Mouse (Mus musculus) cerebellum, postnatal 25 days (tissue): ENCODE results near the gene Obsl1.

Experiments used
- DNase-seq, 2 experiments: peaks; one replicate each; pipeline ENCODE4 v3.0.0; 2021; ENCODE audit warnings: mixed read lengths in 2 of 2

The Obsl1 gene

GRCm38 (mm10) chr1:75505956-75506831 is at the start of gene Obsl1:
Gene Obsl1 (minus strand): TSS chr1:75506452.
- peak; percentile 73 to 76 for DNase-seq

DNA sequence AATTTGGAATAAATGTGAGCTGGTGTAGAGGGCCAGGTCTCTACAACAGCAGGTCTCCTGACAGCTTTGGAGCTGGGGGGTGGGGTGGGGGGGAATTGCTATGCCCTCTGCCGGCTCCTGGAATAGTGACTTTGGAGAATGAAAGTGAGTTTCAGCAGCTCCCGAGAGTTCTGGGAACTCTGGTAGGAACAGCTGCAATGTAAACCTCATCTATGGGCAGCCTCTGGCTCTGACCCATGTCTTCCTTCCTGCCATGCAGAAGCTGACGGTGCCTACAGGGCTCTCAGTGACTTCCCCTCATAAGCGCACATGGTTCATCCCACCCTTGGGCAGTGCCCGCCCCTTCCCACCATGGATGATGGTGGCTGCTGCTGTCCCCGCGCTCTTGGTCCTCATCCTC is 49.4 kb upstream of the Obsl1 start:
- DNase-seq, result no peak

- peak in 1 of 2 experiments; percentile 33 for DNase-seq
Measured at GRCm38 (mm10) chr1:75550586-75550985, 44.3 kb upstream of the Obsl1 start.

DNA sequence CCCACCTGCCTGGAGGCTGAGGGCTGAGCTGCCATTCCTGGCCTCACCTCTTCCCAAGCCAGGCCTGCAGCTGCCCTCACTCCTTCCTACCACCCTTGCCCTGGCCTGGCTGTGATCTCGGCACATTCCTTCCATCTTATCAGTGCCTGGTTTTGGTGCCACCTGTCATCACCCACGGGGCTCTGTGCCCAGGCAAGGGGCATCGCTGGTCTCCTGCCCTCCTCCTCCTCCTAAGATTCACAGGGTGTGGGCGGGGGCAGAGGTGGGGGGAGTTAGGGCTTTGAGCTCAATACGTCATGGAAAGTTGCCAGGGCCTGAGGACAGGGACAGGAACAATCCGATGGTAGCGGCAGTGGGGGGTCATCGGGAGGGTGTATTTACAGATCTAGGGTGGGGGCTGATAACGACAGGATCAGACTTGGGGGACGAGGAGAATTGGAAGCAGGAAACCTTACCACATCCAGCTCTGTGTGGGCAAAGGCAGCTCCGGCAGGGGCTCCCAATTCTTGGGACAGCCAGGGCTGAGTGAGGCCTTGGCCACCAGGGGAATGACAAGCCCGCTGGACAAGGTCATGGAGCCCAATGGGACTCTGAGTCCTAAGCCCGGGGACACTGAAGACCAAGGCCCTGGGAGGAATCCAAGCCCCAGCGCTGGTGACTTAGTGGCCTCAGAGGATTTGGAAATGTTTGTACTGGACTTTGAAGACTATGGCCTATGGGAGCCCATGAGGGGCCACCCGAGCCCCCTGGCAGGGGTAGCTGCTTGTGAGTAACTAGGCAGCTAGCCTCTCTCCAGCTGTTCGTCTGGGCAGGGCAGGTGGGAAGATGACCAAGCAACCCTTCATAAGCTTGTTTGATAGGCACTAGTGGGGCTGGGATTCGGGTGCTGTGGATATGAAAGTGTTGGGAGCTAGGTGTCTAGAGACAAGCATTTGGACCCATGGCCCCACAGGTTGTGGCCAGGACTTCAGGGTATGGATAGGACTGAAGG is 43.3 kb upstream of the Obsl1 start:
- no peak for DNase-seq

- DNase-seq, result no peak
Measured at GRCm38 (mm10) chr1:75548871-75549270, 42.6 kb upstream of the Obsl1 start.

- no peak for DNase-seq
Measured at GRCm38 (mm10) chr1:75548083-75548482, 41.8 kb upstream of the Obsl1 start.

DNA sequence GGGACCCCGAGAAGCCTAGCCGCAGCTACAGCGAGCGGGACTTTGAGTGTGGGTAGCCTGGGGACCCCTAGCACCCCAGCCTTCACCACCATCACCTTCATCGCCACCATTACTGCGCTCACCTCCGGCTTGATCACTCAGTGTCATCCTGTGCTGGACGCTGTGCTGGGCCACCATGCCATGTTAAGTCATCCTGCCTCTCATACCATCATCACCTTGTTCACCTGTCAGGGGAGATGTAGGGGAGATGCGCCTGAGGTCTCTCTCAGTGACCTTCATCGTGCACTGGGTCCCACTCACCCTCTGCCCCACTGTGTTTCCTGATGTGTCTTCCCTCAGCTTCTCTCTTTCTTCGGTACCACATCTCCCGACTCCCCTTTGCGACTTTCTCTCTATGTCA is 41.1 kb upstream of the Obsl1 start:
- no peak for DNase-seq

GRCm38 (mm10) chr1:75545965-75546956 is 40.0 kb upstream of the Obsl1 start, which contains the start of gene Slc4a3:
Gene Slc4a3 (plus strand): TSS chr1:75546266.
- DNase-seq, result peak; percentile 87

DNA sequence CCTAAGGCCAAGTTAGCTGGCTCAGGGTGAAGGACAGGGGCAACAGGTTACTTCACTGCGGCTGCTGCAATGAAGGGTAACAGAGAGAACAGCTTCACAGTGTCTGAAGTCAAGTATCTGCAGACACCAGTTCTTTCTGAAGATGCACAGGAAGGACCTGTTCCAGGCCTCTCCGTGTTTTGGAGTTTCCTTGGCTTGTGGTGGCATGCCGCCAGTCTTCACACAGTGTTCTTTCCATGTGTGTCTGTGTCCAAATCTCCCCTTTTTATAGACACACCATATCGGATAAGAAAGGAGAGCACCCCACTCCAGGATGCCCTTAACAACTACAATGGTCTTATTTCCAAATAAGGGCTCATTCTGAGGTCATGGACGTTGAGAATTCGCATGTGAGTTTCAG is 38.1 kb upstream of the Obsl1 start:
- DNase-seq, result no peak

DNA sequence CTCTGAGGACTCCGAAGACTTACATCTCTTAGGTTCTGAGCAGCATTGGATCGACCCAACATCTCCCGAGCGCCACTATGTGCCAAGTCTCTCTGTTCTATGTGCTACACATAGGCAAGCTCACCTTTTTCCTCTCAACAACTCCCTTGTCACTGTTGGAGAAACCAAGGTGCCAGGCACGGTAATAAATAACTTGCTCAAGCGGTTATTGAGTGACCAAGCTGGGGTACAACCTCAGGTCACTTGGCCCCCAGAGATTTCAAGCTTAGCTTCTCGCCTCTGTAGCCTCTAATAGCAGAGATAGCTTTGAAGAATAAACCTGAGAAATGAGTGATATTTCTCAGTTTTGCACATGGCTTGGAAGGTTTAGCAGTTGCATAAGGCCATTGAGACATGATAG is 35.2 kb upstream of the Obsl1 start:
- DNase-seq, result no peak

- no peak for DNase-seq
Measured at GRCm38 (mm10) chr1:75538597-75539190, 32.4 kb upstream of the Obsl1 start.

DNA sequence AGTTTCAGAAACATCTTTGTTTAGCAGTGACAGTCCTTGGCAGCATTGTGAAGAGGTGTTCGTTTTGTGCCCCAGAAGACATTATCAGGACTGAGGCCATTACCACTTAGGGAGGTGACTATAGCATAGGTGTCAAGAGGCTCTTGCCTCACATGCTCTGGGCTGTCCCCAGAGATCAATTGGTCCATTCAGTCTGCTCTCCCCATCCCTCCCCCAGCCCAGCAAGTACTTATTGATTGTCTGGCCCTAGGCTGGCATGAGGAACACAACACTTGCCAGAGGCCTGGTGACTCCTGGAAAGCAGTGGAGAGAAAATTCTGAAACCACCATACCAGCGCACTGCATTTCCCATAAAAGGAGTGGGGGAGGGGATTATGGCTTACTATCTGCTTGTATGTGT is 31.3 kb upstream of the Obsl1 start:
- no peak for DNase-seq

DNA sequence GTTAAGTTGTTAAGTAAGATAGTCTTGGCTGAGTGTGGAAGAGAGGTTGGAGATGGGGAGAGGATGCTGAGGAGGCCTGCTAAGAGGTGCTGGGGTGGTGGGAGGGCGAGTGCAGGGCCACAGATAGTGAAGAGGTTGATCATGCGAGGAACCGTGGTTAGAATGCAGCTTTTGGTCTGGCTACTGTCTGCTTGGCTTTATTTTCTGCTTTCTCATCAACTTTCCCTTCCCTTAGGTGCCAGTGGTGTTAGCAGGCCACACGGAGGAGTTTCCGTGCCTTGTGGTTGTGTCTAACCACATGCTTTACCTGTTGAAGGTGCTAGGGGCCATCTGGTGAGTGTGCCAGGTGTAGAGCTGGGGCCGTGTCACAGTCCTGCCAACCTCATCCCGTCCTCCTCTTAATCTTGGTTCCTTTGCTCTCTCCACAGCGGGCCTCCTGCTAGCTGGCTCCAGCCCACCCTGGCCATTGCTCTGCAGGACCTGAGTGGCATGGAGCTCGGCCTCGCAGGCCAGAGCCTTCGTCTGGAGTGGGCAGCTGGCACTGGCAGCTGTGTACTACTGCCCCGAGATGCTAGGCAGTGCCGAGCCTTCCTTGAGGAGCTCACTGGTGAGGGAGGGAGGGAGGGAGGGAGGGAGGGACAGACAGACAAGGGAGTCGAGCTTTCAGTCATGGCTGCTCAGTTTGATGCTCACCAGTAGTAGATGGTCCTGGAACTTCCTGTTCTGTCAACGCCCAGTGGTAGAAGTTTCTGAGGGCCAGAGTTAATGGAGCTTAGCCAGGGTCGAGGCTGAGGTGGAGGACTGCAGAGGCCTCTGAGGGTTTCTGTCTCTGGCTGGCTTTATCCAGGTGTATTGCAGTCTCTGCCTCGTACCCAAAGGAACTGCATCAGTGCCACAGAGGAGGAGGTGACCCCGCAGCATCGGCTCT is 27.3 kb upstream of the Obsl1 start:
- no peak for DNase-seq

DNA sequence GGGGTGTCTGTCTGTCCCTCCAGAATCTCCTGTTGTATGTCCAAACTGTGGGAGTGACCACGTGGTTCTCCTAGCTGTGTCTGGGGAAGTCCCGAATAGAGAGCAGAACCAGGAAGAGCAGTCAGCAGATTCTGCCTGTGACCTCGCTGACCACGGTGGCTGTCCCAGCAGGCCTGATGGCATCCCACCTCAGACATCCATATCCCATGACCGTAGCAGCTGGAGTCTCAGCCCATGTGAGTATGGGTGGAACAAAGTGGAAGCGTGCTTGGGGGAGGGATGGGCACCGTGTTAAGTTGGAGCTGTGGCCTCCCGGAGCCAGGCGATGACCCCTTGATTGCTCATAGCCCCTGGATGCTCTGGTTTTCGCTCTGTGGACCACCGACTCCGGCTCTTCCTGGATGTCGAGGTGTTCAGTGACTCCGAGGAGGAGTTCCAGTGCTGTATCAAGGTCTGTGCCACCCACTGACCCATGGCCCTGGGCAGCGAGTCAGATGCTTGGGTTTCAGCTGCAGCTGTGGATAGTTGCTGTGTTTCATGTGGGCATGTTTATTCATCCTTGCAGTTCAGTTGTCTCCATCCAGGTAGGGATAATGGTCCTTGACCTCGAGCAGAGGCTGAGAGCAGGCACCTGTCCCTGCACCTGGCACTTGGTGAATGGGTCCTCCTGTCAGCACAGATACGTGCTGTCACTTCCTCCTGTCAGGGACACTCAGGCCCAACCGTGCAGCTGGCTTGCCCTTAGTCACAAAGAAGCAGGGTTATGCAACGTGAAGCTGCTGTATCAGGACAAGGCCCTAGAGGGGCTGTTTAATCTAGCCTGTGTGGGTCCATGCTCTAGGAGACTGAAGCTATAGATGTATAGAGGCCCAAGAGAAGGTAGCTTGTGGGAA is 26.3 kb upstream of the Obsl1 start:
- DNase-seq, result no peak

DNA sequence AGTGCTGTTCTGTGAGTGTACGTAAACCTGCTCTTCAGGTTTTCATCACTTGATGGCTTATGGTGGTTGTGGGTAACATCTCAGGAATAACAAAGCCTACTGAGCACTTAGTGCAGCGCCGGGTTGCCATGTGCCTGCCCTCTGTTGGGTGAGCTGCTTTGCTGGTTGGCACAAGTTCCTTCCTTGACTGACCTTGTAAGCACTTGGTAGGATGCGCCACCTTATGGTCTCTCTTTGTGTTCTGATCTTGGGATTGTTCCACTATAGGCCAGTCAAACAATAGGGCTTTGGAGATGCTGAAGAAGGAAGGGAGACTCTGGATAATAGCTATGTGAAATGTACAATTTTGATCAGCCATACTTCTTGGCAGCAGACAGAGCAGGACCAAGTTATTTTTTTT is 24.3 kb upstream of the Obsl1 start:
- no peak for DNase-seq

DNA sequence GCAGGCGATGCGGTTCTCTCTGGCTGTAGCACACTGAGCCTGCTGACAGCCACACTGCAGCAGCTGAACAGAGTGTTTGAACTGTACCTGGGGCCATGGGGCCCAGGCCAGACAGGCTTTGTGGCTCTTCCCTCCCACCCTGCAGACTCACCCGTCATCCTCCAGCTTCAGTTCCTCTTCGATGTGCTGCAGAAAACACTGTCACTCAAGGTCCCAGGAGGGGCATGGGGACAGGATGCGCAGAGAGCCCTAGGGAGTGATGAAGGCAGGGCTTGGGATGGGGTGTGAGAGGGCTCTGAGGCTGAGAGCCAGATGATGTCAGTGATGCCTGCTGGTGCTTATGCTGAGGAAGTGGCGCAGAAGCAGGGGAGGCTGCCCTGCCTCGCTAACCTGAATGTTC is 18.4 kb upstream of the Obsl1 start:
- DNase-seq, result no peak

DNA sequence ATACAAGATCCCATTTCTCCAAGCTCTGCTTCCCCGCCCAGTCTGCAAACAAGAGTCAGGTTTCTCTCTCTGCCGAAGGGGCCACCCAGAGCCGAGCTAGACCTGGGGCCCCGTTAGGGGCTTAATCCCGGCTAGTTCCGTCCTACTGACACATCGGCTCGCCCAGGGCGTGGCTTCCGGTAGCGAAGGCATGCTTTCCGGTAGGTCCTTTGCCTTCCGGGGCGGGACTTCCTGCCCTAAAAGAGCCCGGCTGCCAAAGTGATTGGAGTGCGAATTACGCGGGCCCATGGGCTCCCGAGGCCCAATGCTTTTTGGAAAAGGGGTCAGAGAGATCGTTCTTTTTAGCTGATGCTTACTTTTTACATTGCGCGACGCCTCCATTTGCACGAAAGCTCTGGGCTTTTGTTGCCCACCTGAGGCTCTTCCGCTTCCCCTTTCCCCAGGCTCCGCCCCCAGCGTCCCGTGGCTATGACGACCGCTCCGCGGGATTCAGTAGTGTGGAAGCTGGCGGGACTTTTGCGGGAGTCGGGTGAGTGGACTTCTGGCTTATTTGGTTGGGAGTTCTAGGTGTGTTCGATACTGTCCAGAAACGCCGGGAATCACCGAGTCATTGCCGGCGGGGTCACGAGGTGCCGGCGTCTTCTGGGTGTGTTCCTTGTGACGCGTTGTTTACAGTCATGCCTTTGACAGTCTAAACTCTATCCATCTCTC is 15.2 kb upstream of the Obsl1 start, which contains the start of gene Stk11ip:
TSS of gene Stk11ip (plus strand) at position 209 of the 711 bp plus-strand sequence.
- DNase-seq, result peak; percentile 93

GRCm38 (mm10) chr1:75519576-75519975 is 13.3 kb upstream of the Obsl1 start:
- no peak for DNase-seq

GRCm38 (mm10) chr1:75518427-75518826 is 12.2 kb upstream of the Obsl1 start:
- no peak for DNase-seq
